Mouse (Mus musculus): Measurements from ENCODE around the gene Gm20388. TPM values are rescaled to one million over a fixed set of nuclear protein-coding genes. Genes with fewer than 3 reads are reported as not detected.
"Not testable (repeated sequence)": the region's sequence is repeated elsewhere in the genome, so short reads cannot be mapped to it uniquely, and the experiment has no call there.

The Gm20388 gene
- total and polyA plus RNA-seq, 2 experiments from 2014 or later = 17.3 TPM; not detected in 1

DNA sequence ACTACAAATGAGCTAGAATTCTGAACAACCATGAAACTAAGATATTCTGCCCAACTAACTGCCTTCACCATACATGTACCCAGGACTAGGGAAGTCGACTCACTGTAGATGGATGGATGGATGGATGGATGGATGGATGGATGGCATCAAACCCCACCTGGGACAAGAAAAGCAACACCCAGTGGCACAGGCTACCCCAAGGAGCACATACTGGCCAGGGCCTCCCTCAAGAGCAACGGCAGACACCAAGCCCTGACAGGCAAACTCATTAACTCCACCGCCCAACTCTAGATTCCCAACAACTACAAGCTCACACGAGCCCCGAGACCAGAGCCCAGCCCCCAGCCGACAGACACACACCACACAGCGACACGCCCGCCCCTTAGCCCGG, 3626.3 kb downstream of the Gm20388 start:
- no peak for ATAC-seq (ENCODE audit: insufficient read depth, low read depth)

DNA sequence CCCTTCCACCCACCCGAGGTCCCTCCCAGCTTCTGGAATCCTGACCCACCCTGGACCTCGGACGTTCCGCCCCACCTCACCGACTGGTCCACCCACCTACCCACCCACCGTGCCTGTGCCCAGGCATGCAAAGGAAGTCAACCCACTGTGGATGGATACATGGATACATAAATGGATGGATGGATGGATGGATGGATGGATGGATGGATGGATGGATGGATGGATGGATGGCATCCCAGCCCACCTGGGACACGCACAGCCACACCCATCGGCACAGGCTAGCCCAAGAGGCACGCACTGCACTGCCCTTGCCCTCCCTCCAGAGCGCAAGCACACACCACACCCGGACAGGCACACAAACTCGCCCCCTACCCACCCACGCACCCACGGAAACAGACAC, 3627.0 kb downstream of the Gm20388 start:
- DNase-seq (ENCODE audit: low spot score) = not testable (repeated sequence)
- WGBS = 78% methylated on average over 4 of the region's 14 CpGs

More for the DNA sequence above, 3626.3 kb downstream of the Gm20388 start:
- Histone ChIP-seq H3K9ac (replicated peaks; ENCODE audit: low read depth, low read length) (no peak overlapping the region), H3K27ac (ENCODE audit: low read depth) (no peak overlapping the region), H3K27me3 (ENCODE audit: control insufficient read depth, insufficient read depth, low read length) (no peaks in the 10 kb centered on the region), H3K4me2 (ENCODE audit: low read depth, low read length) (no peak overlapping the region), H3K9me3 (replicated peaks; ENCODE audit: control insufficient read depth, low read length) (no peaks in the 10 kb centered on the region), H3K4me1 (ENCODE audit: control insufficient read depth, insufficient read depth) (no peaks in the 10 kb centered on the region), H3K4me3 (ENCODE audit: low read depth, low read length) (no peak overlapping the region), H3K36me3 (replicated peaks; ENCODE audit: control insufficient read depth, insufficient read depth, low read length) (peaks cover 37% of the 10 kb centered on the region)
- DNase-seq (ENCODE audit: low spot score) = no peak
- 44% methylated on average over 9 of the region's 10 CpGs for WGBS
- no peak for TF ChIP-seq CTCF (IDR thresholded peaks at IDR 0.05; ENCODE audit: low read depth)
- no peak for TF ChIP-seq EP300 (IDR thresholded peaks at IDR 0.05; ENCODE audit: low read depth)

GRCm38 (mm10) chr8:123564221-123564620, 3653.6 kb downstream of the Gm20388 start:
- H3K36me3 ChIP-seq (replicated peaks; ENCODE audit: control insufficient read depth, insufficient read depth, low read length); H3K4me3 ChIP-seq (ENCODE audit: low read depth, low read length); H3K27ac ChIP-seq (ENCODE audit: low read depth); H3K4me1 ChIP-seq (ENCODE audit: control insufficient read depth, insufficient read depth); DNase-seq (ENCODE audit: low spot score); H3K9me3 ChIP-seq (replicated peaks; ENCODE audit: control insufficient read depth, low read length); ATAC-seq (ENCODE audit: insufficient read depth, low read depth); H3K4me2 ChIP-seq (ENCODE audit: low read depth, low read length); H3K27me3 ChIP-seq (ENCODE audit: control insufficient read depth, insufficient read depth, low read length); H3K9ac ChIP-seq (replicated peaks; ENCODE audit: low read depth, low read length): not testable (repeated sequence)
- WGBS = no CpG with 5 or more reads among the region's 45 CpGs

More for the DNA sequence above, 3627.0 kb downstream of the Gm20388 start:
- peaks cover 30% of the 10 kb centered on the region for H3K36me3 ChIP-seq (replicated peaks; ENCODE audit: control insufficient read depth, insufficient read depth, low read length)
- H3K27me3 ChIP-seq (ENCODE audit: control insufficient read depth, insufficient read depth, low read length); H3K9me3 ChIP-seq (replicated peaks; ENCODE audit: control insufficient read depth, low read length); H3K9ac ChIP-seq (replicated peaks; ENCODE audit: low read depth, low read length); ATAC-seq (ENCODE audit: insufficient read depth, low read depth); H3K4me3 ChIP-seq (ENCODE audit: low read depth, low read length); H3K27ac ChIP-seq (ENCODE audit: low read depth); H3K4me2 ChIP-seq (ENCODE audit: low read depth, low read length); H3K4me1 ChIP-seq (ENCODE audit: control insufficient read depth, insufficient read depth): not testable (repeated sequence)

GRCm38 (mm10) chr8:123575386-123575785, 3664.7 kb downstream of the Gm20388 start:
- not testable (repeated sequence) for H3K9me3 ChIP-seq (replicated peaks; ENCODE audit: control insufficient read depth, low read length); ATAC-seq (ENCODE audit: insufficient read depth, low read depth); H3K4me3 ChIP-seq (ENCODE audit: low read depth, low read length); H3K4me2 ChIP-seq (ENCODE audit: low read depth, low read length); H3K9ac ChIP-seq (replicated peaks; ENCODE audit: low read depth, low read length); H3K36me3 ChIP-seq (replicated peaks; ENCODE audit: control insufficient read depth, insufficient read depth, low read length); DNase-seq (ENCODE audit: low spot score); H3K27ac ChIP-seq (ENCODE audit: low read depth); H3K27me3 ChIP-seq (ENCODE audit: control insufficient read depth, insufficient read depth, low read length); H3K4me1 ChIP-seq (ENCODE audit: control insufficient read depth, insufficient read depth)
- 90% methylated on average over 1 of the region's 10 CpGs for WGBS

GRCm38 (mm10) chr8:123600666-123601172, 3690.1 kb downstream of the Gm20388 start:
- ATAC-seq (ENCODE audit: insufficient read depth, low read depth); H3K9me3 ChIP-seq (replicated peaks; ENCODE audit: control insufficient read depth, low read length); H3K4me3 ChIP-seq (ENCODE audit: low read depth, low read length); H3K9ac ChIP-seq (replicated peaks; ENCODE audit: low read depth, low read length); H3K4me1 ChIP-seq (ENCODE audit: control insufficient read depth, insufficient read depth); H3K4me2 ChIP-seq (ENCODE audit: low read depth, low read length); H3K27ac ChIP-seq (ENCODE audit: low read depth); H3K36me3 ChIP-seq (replicated peaks; ENCODE audit: control insufficient read depth, insufficient read depth, low read length); DNase-seq (ENCODE audit: low spot score); H3K27me3 ChIP-seq (ENCODE audit: control insufficient read depth, insufficient read depth, low read length): not testable (repeated sequence)
- 74% methylated on average over 12 of the region's 19 CpGs for WGBS

GRCm38 (mm10) chr8:123601457-123601856, 3690.8 kb downstream of the Gm20388 start:
- not testable (repeated sequence) for H3K36me3 ChIP-seq (replicated peaks; ENCODE audit: control insufficient read depth, insufficient read depth, low read length)

DNA sequence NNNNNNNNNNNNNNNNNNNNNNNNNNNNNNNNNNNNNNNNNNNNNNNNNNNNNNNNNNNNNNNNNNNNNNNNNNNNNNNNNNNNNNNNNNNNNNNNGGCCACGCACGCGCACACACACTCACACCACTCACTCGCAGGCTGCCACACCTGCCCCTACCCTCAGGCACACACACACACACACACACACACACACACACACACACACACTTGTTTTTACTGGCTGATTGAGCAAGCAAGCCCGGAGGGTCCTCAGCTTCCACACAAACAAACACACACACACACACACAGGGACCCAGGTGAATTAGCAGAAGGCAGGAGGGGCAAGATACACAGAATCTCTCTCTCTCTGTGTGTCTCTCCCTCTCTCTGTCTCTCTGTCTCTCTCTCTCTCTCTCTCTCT, 3702.0 kb downstream of the Gm20388 start:
- H3K27ac ChIP-seq (ENCODE audit: low read depth); H3K27me3 ChIP-seq (ENCODE audit: control insufficient read depth, insufficient read depth, low read length); H3K9me3 ChIP-seq (replicated peaks; ENCODE audit: control insufficient read depth, low read length); ATAC-seq (ENCODE audit: insufficient read depth, low read depth); H3K9ac ChIP-seq (replicated peaks; ENCODE audit: low read depth, low read length); DNase-seq (ENCODE audit: low spot score); H3K4me3 ChIP-seq (ENCODE audit: low read depth, low read length); H3K36me3 ChIP-seq (replicated peaks; ENCODE audit: control insufficient read depth, insufficient read depth, low read length); H3K4me2 ChIP-seq (ENCODE audit: low read depth, low read length); H3K4me1 ChIP-seq (ENCODE audit: control insufficient read depth, insufficient read depth): not testable (repeated sequence)
- WGBS = 60% methylated on average over 1 of the region's 5 CpGs

More at GRCm38 (mm10) chr8:123601457-123601856, 3690.8 kb downstream of the Gm20388 start:
- H3K27me3 ChIP-seq (ENCODE audit: control insufficient read depth, insufficient read depth, low read length); H3K4me1 ChIP-seq (ENCODE audit: control insufficient read depth, insufficient read depth); H3K27ac ChIP-seq (ENCODE audit: low read depth); H3K9ac ChIP-seq (replicated peaks; ENCODE audit: low read depth, low read length); ATAC-seq (ENCODE audit: insufficient read depth, low read depth); H3K4me3 ChIP-seq (ENCODE audit: low read depth, low read length); DNase-seq (ENCODE audit: low spot score); H3K4me2 ChIP-seq (ENCODE audit: low read depth, low read length); H3K9me3 ChIP-seq (replicated peaks; ENCODE audit: control insufficient read depth, low read length): not testable (repeated sequence)
- no CpG with 5 or more reads among the region's 40 CpGs for WGBS

- not testable (repeated sequence) for H3K4me3 ChIP-seq (ENCODE audit: low read depth, low read length); ATAC-seq (ENCODE audit: insufficient read depth, low read depth); H3K9me3 ChIP-seq (replicated peaks; ENCODE audit: control insufficient read depth, low read length); H3K27ac ChIP-seq (ENCODE audit: low read depth); H3K9ac ChIP-seq (replicated peaks; ENCODE audit: low read depth, low read length); H3K4me1 ChIP-seq (ENCODE audit: control insufficient read depth, insufficient read depth); H3K36me3 ChIP-seq (replicated peaks; ENCODE audit: control insufficient read depth, insufficient read depth, low read length); H3K4me2 ChIP-seq (ENCODE audit: low read depth, low read length); DNase-seq (ENCODE audit: low spot score)
- no CpG with 5 or more reads among the region's 39 CpGs for WGBS
- H3K27me3 ChIP-seq (ENCODE audit: control insufficient read depth, insufficient read depth, low read length) = peaks cover 19% of the 10 kb centered on the region
These were observed 3712.9 kb downstream of the Gm20388 start for GRCm38 (mm10) chr8:123623523-123623922.
